Mouse (Mus musculus): ENCODE measurements around the gene Ppp1r3f. TPM values are rescaled to one million over a fixed set of nuclear protein-coding genes. Genes with fewer than 3 reads are reported as not detected.

Ppp1r3f gene
- 3.3 TPM for polyA plus RNA-seq (2012; fragmentation: generic; extraction: Trizol)
- long read RNA-seq, experiment 1: 0 reads
- long read RNA-seq, experiment 2: 0 reads

GRCm38 (mm10) chrX:7574087-7574884, at the start of gene Ppp1r3f:
Gene Ppp1r3f (minus strand): TSS chrX:7574283.
- Histone ChIP-seq H3K79me3 (ENCODE audit: low read depth) (peaks cover 6% of the 10 kb centered on the region), H3K4me3 (ENCODE audit: insufficient read depth, poor library complexity, severe bottlenecking) (peak within 1 kb of the TSS; percentile 38), H3K36me3 (ENCODE audit: control insufficient read depth, insufficient read depth) (no peaks in the 10 kb centered on the region), H3K79me2 (ENCODE audit: control insufficient read depth, insufficient read depth) (peaks cover 27% of the 10 kb centered on the region), H3K27me3 (ENCODE audit: control insufficient read depth, insufficient read depth, insufficient read length) (no peaks in the 10 kb centered on the region), H3ac (ENCODE audit: control insufficient read depth, insufficient read length, low read depth) (peak within 1 kb of the TSS; percentile 92)
- TF ChIP-seq CEBPB (IDR thresholded peaks at IDR 0.05; ENCODE audit: low read depth): no peak
- no peak for TF ChIP-seq USF1 (IDR thresholded peaks at IDR 0.05; ENCODE audit: low read depth)
- no peak for TF ChIP-seq FOSL1 (IDR thresholded peaks at IDR 0.05; ENCODE audit: insufficient read depth, low read length, poor library complexity, severe bottlenecking)
- TF ChIP-seq MAX (IDR thresholded peaks at IDR 0.05): no peak
- TF ChIP-seq CTCF (IDR thresholded peaks at IDR 0.05; ENCODE audit: control insufficient read depth, insufficient read depth, insufficient read length): no peak
- no peak for TF ChIP-seq MYOG (IDR thresholded peaks at IDR 0.05; ENCODE audit: control insufficient read depth, extremely low read depth, insufficient read length)
- TF ChIP-seq MYOD1 (IDR thresholded peaks at IDR 0.05; ENCODE audit: control insufficient read depth, insufficient read length, low read depth): no peak

- Histone ChIP-seq H3K36me3 (ENCODE audit: control insufficient read depth, insufficient read depth) (no peaks in the 10 kb centered on the region), H3K79me2 (ENCODE audit: control insufficient read depth, insufficient read depth) (no peaks in the 10 kb centered on the region), H3K27me3 (ENCODE audit: control insufficient read depth, insufficient read depth, insufficient read length) (no peaks in the 10 kb centered on the region), H3K79me3 (ENCODE audit: low read depth) (no peaks in the 10 kb centered on the region), H3ac (ENCODE audit: control insufficient read depth, insufficient read length, low read depth) (no peak overlapping the region), H3K4me3 (ENCODE audit: insufficient read depth, poor library complexity, severe bottlenecking) (no peak overlapping the region)
- TF ChIP-seq MYOG (IDR thresholded peaks at IDR 0.05; ENCODE audit: control insufficient read depth, extremely low read depth, insufficient read length) (no peak), MYOD1 (IDR thresholded peaks at IDR 0.05; ENCODE audit: control insufficient read depth, insufficient read length, low read depth) (no peak), USF1 (IDR thresholded peaks at IDR 0.05; ENCODE audit: low read depth) (no peak), MAX (IDR thresholded peaks at IDR 0.05) (no peak), FOSL1 (IDR thresholded peaks at IDR 0.05; ENCODE audit: insufficient read depth, low read length, poor library complexity, severe bottlenecking) (no peak), CTCF (IDR thresholded peaks at IDR 0.05; ENCODE audit: control insufficient read depth, insufficient read depth, insufficient read length) (no peak), CEBPB (IDR thresholded peaks at IDR 0.05; ENCODE audit: low read depth) (no peak)
Measured at GRCm38 (mm10) chrX:7617889-7618551, 43.9 kb upstream of the Ppp1r3f start.

GRCm38 (mm10) chrX:7610536-7611258, 36.6 kb upstream of the Ppp1r3f start:
- Histone ChIP-seq H3K27me3 (ENCODE audit: control insufficient read depth, insufficient read depth, insufficient read length) (no peaks in the 10 kb centered on the region), H3K79me3 (ENCODE audit: low read depth) (no peaks in the 10 kb centered on the region), H3ac (ENCODE audit: control insufficient read depth, insufficient read length, low read depth) (no peak overlapping the region), H3K36me3 (ENCODE audit: control insufficient read depth, insufficient read depth) (no peaks in the 10 kb centered on the region), H3K4me3 (ENCODE audit: insufficient read depth, poor library complexity, severe bottlenecking) (no peak overlapping the region), H3K79me2 (ENCODE audit: control insufficient read depth, insufficient read depth) (no peaks in the 10 kb centered on the region)
- TF ChIP-seq FOSL1 (IDR thresholded peaks at IDR 0.05; ENCODE audit: insufficient read depth, low read length, poor library complexity, severe bottlenecking) (no peak), MYOG (IDR thresholded peaks at IDR 0.05; ENCODE audit: control insufficient read depth, extremely low read depth, insufficient read length) (no peak), CEBPB (IDR thresholded peaks at IDR 0.05; ENCODE audit: low read depth) (no peak), MYOD1 (IDR thresholded peaks at IDR 0.05; ENCODE audit: control insufficient read depth, insufficient read length, low read depth) (no peak), CTCF (IDR thresholded peaks at IDR 0.05; ENCODE audit: control insufficient read depth, insufficient read depth, insufficient read length) (no peak), MAX (IDR thresholded peaks at IDR 0.05) (no peak), USF1 (IDR thresholded peaks at IDR 0.05; ENCODE audit: low read depth) (no peak)

- Histone ChIP-seq H3K4me3 (ENCODE audit: insufficient read depth, poor library complexity, severe bottlenecking) (no peak overlapping the region), H3K79me3 (ENCODE audit: low read depth) (no peaks in the 10 kb centered on the region), H3K27me3 (ENCODE audit: control insufficient read depth, insufficient read depth, insufficient read length) (no peaks in the 10 kb centered on the region), H3ac (ENCODE audit: control insufficient read depth, insufficient read length, low read depth) (no peak overlapping the region), H3K36me3 (ENCODE audit: control insufficient read depth, insufficient read depth) (no peaks in the 10 kb centered on the region), H3K79me2 (ENCODE audit: control insufficient read depth, insufficient read depth) (no peaks in the 10 kb centered on the region)
- no peak for TF ChIP-seq MAX (IDR thresholded peaks at IDR 0.05)
- no peak for TF ChIP-seq FOSL1 (IDR thresholded peaks at IDR 0.05; ENCODE audit: insufficient read depth, low read length, poor library complexity, severe bottlenecking)
- TF ChIP-seq MYOG (IDR thresholded peaks at IDR 0.05; ENCODE audit: control insufficient read depth, extremely low read depth, insufficient read length): no peak
- no peak for TF ChIP-seq MYOD1 (IDR thresholded peaks at IDR 0.05; ENCODE audit: control insufficient read depth, insufficient read length, low read depth)
- TF ChIP-seq CEBPB (IDR thresholded peaks at IDR 0.05; ENCODE audit: low read depth): no peak
- TF ChIP-seq USF1 (IDR thresholded peaks at IDR 0.05; ENCODE audit: low read depth): no peak
- no peak for TF ChIP-seq CTCF (IDR thresholded peaks at IDR 0.05; ENCODE audit: control insufficient read depth, insufficient read depth, insufficient read length)
Measured at GRCm38 (mm10) chrX:7610035-7610434, 36.0 kb upstream of the Ppp1r3f start.

GRCm38 (mm10) chrX:7606783-7607182, 32.7 kb upstream of the Ppp1r3f start, which contains the start of gene Cacna1f:
Gene Cacna1f (plus strand): TSS chrX:7607083.
- H3K79me2 ChIP-seq (ENCODE audit: control insufficient read depth, insufficient read depth): peaks cover 15% of the 10 kb centered on the region
- no peaks in the 10 kb centered on the region for H3K79me3 ChIP-seq (ENCODE audit: low read depth)
- H3K27me3 ChIP-seq (ENCODE audit: control insufficient read depth, insufficient read depth, insufficient read length): no peaks in the 10 kb centered on the region
- TF ChIP-seq MAX (IDR thresholded peaks at IDR 0.05) (no peak), MYOD1 (IDR thresholded peaks at IDR 0.05; ENCODE audit: control insufficient read depth, insufficient read length, low read depth) (no peak), CTCF (IDR thresholded peaks at IDR 0.05; ENCODE audit: control insufficient read depth, insufficient read depth, insufficient read length) (no peak)
- no peak within 1 kb of the TSS for H3K4me3 ChIP-seq (ENCODE audit: insufficient read depth, poor library complexity, severe bottlenecking)
- no peak within 1 kb of the TSS for H3ac ChIP-seq (ENCODE audit: control insufficient read depth, insufficient read length, low read depth)
- peaks cover 3% of the 10 kb centered on the region for H3K36me3 ChIP-seq (ENCODE audit: control insufficient read depth, insufficient read depth)

Measured in C2C12 (cell line).